Mouse (Mus musculus) ovary, postnatal 14 days (tissue): Measurements from ENCODE around the gene Trak1.

Experiments used
- DNase-seq: peaks from one replicate; pipeline ENCODE4 v3.0.0; 2022; ENCODE audit warnings: low spot score

Trak1 gene

DNA sequence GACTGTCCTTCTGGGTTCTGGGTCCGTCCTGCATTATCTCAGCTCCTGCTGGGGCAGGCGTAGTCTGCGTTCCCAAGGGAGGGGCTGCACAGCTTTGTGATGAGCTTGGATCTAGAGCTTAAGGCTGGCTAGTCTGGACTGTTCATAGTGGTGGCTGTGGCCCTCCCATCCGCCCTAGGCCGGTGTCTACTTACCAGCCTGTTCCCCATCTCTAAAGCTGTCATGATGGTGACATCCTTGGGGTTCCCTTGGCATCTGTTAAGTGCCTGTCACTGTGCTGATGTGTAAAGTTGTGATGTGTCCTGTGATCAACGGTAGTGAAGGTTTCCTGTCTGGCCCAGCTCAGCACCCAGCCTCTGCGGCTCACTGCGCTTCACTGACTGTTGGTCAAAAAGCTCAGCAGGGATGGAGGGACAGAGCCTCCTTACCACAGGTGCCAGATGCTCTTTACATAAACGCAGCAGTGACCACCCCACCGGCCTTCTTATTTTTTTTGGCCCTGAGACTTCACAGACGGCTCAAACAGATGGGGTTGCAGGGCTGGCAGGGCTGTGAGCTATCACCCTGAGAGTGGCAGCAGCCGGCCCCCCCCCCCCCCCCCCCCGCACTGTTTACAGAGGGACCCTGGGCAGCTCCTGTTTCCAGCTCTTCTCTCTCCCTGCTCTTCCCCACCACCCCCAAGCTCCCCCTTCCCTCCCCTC, 74.8 kb downstream of the Trak1 start:
- no peak for DNase-seq

DNA sequence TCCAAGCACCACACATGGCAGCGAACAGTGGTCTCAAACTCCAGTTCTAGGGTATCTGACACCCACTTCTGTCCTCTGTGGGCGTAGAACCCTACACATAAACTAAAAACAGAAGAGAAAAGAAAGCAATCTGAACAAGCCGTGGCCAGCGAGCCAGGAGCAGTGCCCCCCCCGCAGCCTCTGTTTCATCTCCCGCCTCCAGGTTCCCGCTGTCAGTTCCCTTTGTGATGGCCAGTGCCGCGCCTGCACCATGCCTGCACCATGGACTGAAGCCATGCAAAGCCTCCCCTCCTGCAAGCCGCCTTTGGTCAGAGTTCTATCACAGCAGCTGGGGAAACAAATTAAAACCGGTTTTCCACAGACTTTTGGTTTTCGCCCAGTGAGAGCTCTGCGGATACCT, 75.8 kb downstream of the Trak1 start:
- no peak for DNase-seq

DNA sequence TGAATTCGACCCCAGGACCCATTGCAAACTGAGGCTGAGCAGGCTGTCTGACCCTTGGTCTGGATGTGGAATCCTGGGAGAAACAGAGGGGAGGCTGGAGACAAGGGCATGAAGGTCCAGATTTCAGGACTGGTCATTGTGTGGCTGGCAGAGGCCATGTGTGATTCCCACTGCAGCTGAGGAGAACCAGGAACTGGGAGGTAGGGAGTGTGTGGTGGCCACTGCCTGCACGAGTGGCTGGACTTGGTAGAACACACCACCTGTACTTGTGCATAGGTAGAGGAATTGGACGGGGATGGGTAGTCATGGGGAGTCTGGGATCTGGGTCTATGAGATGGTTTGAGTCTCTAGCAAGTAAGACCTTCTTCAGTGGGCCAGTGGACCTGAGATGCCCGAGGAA, 76.2 kb downstream of the Trak1 start:
- DNase-seq, result no peak

DNA sequence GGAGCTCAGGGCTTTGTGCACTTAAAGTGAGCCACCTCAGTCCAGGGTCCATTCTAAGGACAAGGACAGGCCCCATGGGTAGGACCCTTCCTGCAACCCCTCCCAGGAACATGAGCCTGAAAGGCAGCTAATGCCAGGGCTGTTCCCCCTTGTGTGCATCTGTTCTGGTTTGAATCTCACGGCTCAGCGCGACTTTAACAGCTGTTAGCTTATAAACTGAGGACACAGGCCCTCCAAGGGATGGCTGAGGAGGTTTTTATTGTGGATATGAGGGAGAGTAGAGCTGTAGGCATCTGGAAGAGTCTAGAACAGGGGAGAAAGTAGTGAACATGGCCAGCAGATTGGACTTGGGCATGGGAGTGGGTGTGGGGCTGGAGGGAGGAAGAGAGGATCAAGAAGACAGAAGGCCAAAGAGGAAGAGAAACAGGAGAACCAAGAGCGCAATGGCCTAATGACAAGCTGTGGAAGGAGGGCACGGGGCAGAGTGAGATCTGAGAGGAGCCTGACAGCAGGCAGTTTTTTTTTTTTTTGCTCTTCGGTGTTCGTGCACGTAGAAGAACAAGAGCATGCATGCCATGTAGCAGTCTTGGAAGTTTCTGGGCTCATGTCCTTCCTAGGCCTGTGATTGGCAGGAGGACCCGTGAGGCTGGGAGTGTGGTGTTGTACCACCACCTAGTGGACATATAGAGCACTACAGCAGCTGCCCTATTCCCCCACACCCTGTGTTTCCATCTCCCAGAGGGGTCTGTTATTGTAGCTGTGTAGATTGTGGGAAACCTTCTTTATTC, 77.0 kb downstream of the Trak1 start:
- peak; percentile 58 for DNase-seq

GRCm38 (mm10) chr9:121374864-121375255, 77.6 kb downstream of the Trak1 start:
- DNase-seq, result no peak

GRCm38 (mm10) chr9:121376094-121376493, 78.8 kb downstream of the Trak1 start:
- no peak for DNase-seq

GRCm38 (mm10) chr9:121380310-121380920, 83.1 kb downstream of the Trak1 start:
- no peak for DNase-seq

GRCm38 (mm10) chr9:121381678-121382297, 84.5 kb downstream of the Trak1 start:
- no peak for DNase-seq

DNA sequence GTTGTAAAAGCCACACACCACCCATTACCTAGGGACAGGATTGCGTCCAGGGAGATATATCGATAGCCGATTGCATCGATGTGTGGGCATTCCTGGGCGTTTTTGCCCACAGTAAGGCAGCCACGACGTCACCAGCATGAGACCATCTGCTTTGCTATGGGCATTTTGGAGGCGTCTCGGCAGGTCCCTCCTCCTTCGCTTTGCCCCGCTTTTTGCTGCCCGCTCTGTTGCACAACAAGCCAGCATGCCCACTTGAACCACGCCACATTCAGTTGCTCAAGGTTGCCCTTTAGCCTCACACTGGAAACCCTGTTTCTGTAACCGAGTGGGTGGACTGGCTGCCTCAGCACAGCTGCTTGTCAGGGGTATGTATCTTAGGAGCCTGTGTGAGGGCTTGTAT, 85.3 kb downstream of the Trak1 start:
- DNase-seq, result no peak

- no peak for DNase-seq
Observed at GRCm38 (mm10) chr9:121383180-121383586, 85.9 kb downstream of the Trak1 start.

DNA sequence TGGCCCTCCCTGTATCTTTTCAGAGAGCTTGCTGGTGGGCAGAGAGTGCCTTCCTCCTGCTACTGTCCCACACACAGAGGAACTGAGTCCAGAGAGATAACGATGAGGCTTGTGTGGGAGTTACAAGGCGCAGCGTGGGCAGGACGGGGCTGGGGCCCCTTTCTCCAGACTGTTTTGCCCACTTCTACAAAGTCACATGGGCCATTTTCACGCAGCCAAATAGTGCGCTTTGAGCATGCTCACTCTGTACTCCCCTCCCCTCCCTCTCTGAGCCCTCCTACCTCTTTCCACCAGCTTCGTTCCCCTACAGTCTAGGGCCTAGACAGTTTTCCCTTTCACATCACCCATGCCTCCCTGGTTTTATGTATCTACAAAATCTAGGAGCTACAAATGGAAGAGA, 87.3 kb downstream of the Trak1 start:
- DNase-seq, result no peak

DNA sequence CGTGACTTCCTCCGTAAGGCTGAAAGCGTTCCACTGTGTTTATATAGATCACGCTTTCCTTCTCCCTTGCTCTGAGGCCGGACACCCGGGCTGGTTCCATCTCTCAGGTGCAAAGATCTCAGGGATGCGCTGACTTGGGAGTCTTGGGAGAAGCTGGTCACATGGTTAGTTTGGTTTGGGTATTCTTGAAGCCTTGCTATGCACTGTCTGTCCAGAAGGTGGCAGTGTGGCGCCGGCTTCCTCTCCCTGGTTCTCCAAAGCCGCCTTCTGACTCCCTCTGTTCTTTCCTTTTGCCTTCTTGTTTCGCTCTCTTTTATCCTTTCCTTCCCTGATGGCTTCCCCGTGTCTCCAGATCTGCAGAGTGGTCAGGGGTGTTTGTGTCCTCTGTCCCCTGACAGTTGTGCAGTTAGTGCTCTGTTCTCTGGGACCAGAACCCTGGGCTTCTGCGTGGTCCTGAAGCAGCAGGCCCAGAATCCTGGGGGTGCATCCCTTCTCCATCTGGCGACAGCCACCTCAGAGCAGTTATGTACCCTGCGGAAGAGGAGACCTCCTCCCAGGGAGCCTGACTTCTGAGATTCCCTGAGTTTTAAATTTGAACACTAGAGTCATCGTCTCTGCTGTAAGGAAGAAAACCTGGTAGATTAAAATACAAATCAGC, 87.9 kb downstream of the Trak1 start:
- DNase-seq, result peak; percentile 77

- DNase-seq, result no peak
Observed at GRCm38 (mm10) chr9:121385749-121386350, 88.5 kb downstream of the Trak1 start.

GRCm38 (mm10) chr9:121387539-121388272, 90.4 kb downstream of the Trak1 start:
- no peak for DNase-seq

DNA sequence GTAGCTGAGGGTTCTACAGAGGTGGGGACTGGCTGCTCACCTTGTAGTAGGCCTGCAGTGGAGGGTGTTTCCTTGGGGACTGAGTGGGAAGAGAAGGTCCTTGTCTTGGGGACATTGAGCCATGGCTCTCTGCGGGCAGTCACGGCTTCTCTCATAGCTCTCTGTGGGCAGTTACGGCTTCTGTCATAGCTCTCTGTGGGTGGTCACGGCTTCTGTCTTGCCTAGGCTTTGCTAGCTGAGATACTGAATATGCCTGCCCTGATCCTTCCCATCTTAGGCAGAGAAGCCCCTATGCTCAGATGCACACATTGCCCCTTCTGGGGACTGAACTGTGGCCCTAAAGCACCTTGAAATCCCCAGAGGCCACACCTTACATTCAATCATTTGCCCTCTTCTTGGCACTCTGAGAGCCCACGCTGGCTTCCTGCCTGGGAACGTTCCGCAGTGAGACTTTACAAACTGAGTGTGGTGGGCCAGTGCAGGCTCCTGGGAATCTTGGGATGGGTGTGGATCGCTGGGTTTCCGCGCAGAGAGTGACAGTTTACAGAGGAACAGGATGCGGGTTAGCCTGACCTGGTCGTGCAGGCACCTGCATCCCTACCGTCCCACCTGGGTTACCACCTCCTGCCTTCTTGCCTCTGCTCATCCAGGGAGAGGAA, 91.1 kb downstream of the Trak1 start:
- no peak for DNase-seq

GRCm38 (mm10) chr9:121389258-121389657, 92.0 kb downstream of the Trak1 start:
- no peak for DNase-seq

- DNase-seq, result no peak
Observed at GRCm38 (mm10) chr9:121391898-121392297, 94.6 kb downstream of the Trak1 start.

DNA sequence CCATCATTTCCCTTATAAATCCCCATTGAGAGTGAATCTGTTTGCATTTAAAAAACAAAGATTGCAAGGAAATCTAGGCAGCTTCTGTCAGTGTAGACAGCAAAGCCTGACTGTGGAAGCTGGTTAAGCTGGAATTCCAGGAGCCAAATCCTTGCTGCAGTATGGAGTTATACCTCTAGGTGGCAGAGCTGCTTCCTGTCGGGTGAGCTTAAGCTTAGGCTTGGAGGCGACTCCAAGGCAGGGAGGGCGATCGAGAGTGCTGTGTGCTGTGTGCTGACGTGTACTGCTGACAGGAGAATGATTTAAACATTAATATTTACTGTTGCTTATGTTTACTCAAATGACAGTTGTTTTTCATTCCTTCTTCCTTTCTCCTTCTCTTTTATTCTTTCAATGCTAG, 95.1 kb downstream of the Trak1 start:
- DNase-seq, result peak; percentile 62

GRCm38 (mm10) chr9:121393104-121393503, 95.8 kb downstream of the Trak1 start:
- no peak for DNase-seq

GRCm38 (mm10) chr9:121394882-121395281, 97.6 kb downstream of the Trak1 start:
- no peak for DNase-seq

DNA sequence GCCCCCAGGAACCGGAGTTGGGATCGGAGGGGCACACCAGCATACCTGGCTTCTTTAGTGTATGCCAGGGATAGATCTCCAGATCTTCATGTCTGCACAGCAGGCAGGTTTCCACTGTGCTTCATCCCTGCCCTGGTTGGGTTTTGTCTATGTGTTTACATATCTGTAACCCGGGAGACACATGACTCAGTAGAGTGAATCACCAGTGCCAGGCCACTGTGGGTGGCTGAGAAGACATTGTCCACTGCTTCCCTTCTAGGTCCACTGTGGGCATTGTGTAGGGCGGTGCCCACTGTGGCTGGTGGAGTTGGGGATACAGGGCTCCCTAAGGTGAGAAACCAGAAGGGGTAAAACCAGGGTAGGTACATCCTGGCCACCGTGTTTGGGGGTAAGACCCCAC, 98.5 kb downstream of the Trak1 start:
- DNase-seq, result no peak
